Mouse (Mus musculus) forebrain, postnatal 0 days (tissue): ENCODE measurements around the gene Mtmr2. TPM values are rescaled to one million over a fixed set of nuclear protein-coding genes. Genes with fewer than 3 reads are reported as not detected.

ENCODE experiments used
- ATAC-seq: fragments of 200-750 bp; cut with Nextera tagmentation; 2 replicates; pipeline ENCODE4 v1.8.0; 2017; ENCODE audit warnings: mild to moderate bottlenecking, moderate library complexity
- DNase-seq: peaks from one replicate; pipeline ENCODE4 v3.0.0-alpha.2; 2015
- H3K27ac ChIP-seq: fragments of 300-500 bp; sonication (generic); 2 replicates; pipeline ENCODE4 v1.5.1; 2014; ENCODE audit warnings: low read depth, mild to moderate bottlenecking, antibody characterized with exemption, low read length, moderate library complexity, mixed read lengths
- H3K27me3 ChIP-seq: fragments of 300-500 bp; sonication (generic); 2 replicates; pipeline ENCODE4 v1.6.1; 2014; ENCODE audit warnings: mild to moderate bottlenecking, low read length, mixed read lengths; ENCODE audit not compliant: insufficient read depth
- H3K36me3 ChIP-seq: fragments of 300-500 bp; sonication (generic); 2 replicates; pipeline ENCODE4 v1.6.1; 2014; ENCODE audit warnings: mild to moderate bottlenecking, moderate library complexity; ENCODE audit not compliant: insufficient read depth
- H3K4me1 ChIP-seq: fragments of 300-500 bp; sonication (generic); 2 replicates; pipeline ENCODE4 v1.6.1; 2014; ENCODE audit warnings: antibody characterized with exemption; ENCODE audit not compliant: insufficient read depth
- H3K4me2 ChIP-seq: fragments of 300-500 bp; sonication (generic); 2 replicates; pipeline ENCODE4 v1.6.1; 2014; ENCODE audit warnings: low read depth, mild to moderate bottlenecking, moderate library complexity
- H3K4me3 ChIP-seq: fragments of 300-500 bp; sonication (generic); 2 replicates; pipeline ENCODE4 v1.5.1; 2014; ENCODE audit warnings: low read depth, low read length, mixed read lengths
- H3K9ac ChIP-seq: fragments of 300-500 bp; sonication (generic); 2 replicates; pipeline ENCODE4 v1.6.1; 2014; ENCODE audit warnings: mild to moderate bottlenecking
- H3K9me3 ChIP-seq: fragments of 300-500 bp; sonication (generic); 2 replicates; pipeline ENCODE4 v1.6.1; 2016; ENCODE audit warnings: low read length
- CTCF ChIP-seq: sonication (generic); IDR thresholded peaks from 2 replicates; pipeline ENCODE4 v1.5.1; 2016; ENCODE audit warnings: antibody characterized with exemption, control low read depth, low read depth
- WGBS: fragments of 180-500 bp; shearing (Covaris S2); extraction: QIAGEN DNeasy Blood & Tissue Kit; methylation state at CpG from one replicate; pipeline ENCODE4 v1.1.7; 2014; 5-methylcytosine and 5-hydroxymethylcytosine counted together
- polyA plus RNA-seq: library from polyadenylated mRNA; unstranded; fragments of >200 nt; fragmentation: Nextera tagmentation; extraction: Ambion mirVana; gene quantifications from 2 replicates; pipeline ENCODE4 v1.2.1, GENCODE M21; 2015
- total RNA-seq: library from RNA; depleted of rRNA; stranded (reverse); fragments of >200 nt; gene quantifications from 2 replicates; pipeline ENCODE4 v1.2.3, GENCODE M21; 2014

The Mtmr2 gene
- total and polyA plus RNA-seq, 2 experiments from 2014 or later = 50.3 to 53.5 TPM

DNA sequence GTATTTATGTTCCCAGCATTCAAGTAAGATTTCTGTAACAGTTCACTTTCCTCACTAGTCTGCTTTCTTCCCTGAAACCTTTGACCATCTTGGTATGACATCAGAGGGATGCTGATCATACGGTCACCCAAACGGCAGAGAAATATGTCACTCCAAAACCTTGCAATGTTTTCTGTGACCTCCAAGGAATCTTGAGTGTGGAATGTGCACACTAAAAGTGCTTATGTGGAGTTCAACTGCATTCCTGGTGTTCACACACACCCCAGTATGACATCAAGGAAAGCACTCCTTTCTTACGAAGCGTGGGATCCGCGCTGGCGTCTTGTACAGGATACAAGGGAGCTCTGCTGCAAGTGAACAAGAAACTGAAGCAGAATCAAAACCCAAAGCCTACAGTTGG, 58.6 kb downstream of the Mtmr2 start:
- no peak for DNase-seq
- no peak overlapping the region for H3K4me3 ChIP-seq
- TF ChIP-seq CTCF = no peak
- no peak overlapping the region for H3K9ac ChIP-seq
- no peak for ATAC-seq
- H3K27me3 ChIP-seq = no peaks in the 10 kb centered on the region
- 92% methylated on average over 7 of the region's 7 CpGs for WGBS
- peaks cover 46% of the 10 kb centered on the region for H3K36me3 ChIP-seq
- H3K27ac ChIP-seq = no peak overlapping the region
- H3K9me3 ChIP-seq = no peaks in the 10 kb centered on the region
- no peaks in the 10 kb centered on the region for H3K4me1 ChIP-seq
- no peak overlapping the region for H3K4me2 ChIP-seq

DNA sequence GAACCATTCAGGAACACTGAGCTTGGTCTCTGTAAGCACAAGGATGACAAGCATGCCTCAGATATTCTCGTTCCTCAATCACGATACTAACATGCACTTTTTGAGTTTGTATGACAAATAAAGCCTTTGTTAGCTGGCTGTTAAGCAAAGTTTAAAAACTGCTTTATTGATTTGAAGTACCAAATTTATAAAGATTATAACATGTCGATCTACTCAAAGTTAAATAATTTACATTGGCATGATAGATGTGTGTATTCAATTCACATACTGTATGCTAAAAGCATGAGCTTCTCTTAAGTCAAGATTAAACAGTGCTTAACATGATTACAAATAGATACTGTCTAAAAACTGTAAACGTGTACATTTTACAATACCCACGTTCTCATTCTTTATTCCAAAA, 59.4 kb downstream of the Mtmr2 start:
- no peak for TF ChIP-seq CTCF
- Histone ChIP-seq H3K4me1 (no peaks in the 10 kb centered on the region), H3K9ac (no peak overlapping the region), H3K36me3 (peaks cover 52% of the 10 kb centered on the region), H3K27me3 (no peaks in the 10 kb centered on the region), H3K4me3 (no peak overlapping the region), H3K4me2 (no peak overlapping the region), H3K9me3 (no peaks in the 10 kb centered on the region), H3K27ac (no peak overlapping the region)
- no peak for DNase-seq
- ATAC-seq = no peak
- 93% methylated on average over 5 of the region's 5 CpGs for WGBS

DNA sequence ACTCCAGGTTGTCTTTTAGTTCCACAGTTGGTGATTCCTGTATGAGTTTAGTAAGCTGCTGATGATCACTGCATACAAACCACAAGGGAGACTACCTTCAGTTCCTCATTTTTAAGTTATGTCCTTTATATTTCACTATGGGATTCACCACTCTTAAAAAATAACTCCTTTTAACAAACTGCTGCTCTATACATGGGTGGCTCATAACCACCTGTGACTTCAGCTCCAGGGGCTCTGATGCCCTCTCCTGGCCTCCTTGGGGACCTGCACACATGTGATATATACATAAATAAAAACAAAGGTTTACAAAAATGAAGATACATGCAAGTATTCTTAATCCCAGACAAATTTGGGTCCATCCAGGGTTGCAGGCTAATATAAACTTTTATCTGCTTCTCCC, 61.7 kb downstream of the Mtmr2 start:
- H3K27me3 ChIP-seq = no peaks in the 10 kb centered on the region
- DNase-seq (peak; percentile 14), ATAC-seq (peak; percentile 73)
- H3K4me2 ChIP-seq = no peak overlapping the region
- TF ChIP-seq CTCF = peak; percentile 49
- no peak overlapping the region for H3K27ac ChIP-seq
- H3K9ac ChIP-seq = no peak overlapping the region
- no peak overlapping the region for H3K4me3 ChIP-seq
- H3K9me3 ChIP-seq = no peaks in the 10 kb centered on the region
- H3K4me1 ChIP-seq = no peaks in the 10 kb centered on the region
- peaks cover 54% of the 10 kb centered on the region for H3K36me3 ChIP-seq

DNA sequence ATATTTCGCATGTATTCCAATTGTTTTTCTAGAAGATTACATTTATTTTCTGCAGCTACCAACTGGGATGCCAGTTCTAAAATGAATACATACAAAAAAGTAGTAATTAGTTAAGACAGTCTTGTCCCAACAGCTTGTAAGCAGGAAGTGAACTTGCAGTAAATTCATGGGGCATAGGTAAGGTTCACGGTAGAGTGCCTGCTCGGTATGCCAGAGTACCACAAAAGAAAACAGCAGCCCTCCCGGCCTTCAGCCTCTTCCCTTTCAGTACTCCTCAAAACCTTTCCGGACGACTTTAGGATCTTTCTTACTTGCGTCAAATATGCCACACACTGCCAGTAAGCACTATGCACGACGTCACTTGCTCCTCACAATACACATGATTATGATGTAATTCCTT, 70.2 kb downstream of the Mtmr2 start:
- Histone ChIP-seq H3K4me2 (no peak overlapping the region), H3K9ac (no peak overlapping the region), H3K9me3 (no peaks in the 10 kb centered on the region), H3K4me1 (no peaks in the 10 kb centered on the region), H3K27me3 (no peaks in the 10 kb centered on the region), H3K4me3 (no peak overlapping the region), H3K27ac (no peak overlapping the region), H3K36me3 (peaks cover 61% of the 10 kb centered on the region)
- ATAC-seq (no peak), DNase-seq (no peak)
- no peak for TF ChIP-seq CTCF
- WGBS = 82% methylated on average over 9 of the region's 9 CpGs

DNA sequence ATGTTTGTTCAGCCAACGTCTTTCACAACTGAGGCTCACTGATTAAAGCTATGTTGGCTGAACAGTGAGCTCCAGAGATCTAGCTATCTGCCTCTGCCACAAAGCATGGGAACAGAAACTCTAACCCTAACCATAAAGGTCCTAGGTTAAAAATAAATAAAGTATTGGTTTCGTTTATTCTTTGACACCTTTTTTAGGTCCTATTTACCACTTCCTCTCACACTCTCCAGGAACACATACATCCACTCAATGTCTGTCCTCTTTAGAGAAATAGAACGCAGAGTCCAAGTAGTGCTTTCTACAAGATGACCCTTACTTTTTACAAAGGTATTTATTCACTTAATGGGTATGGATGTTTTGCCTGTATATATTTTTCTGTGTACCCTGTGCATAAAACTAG, 72.6 kb downstream of the Mtmr2 start:
- H3K4me2 ChIP-seq = no peak overlapping the region
- H3K9ac ChIP-seq = no peak overlapping the region
- no peak overlapping the region for H3K27ac ChIP-seq
- 98% methylated on average over 3 of the region's 3 CpGs for WGBS
- H3K4me1 ChIP-seq = peaks cover 7% of the 10 kb centered on the region
- H3K36me3 ChIP-seq = peaks cover 45% of the 10 kb centered on the region
- no peaks in the 10 kb centered on the region for H3K9me3 ChIP-seq
- no peak for TF ChIP-seq CTCF
- H3K27me3 ChIP-seq = no peaks in the 10 kb centered on the region
- ATAC-seq (no peak), DNase-seq (no peak)
- no peak overlapping the region for H3K4me3 ChIP-seq

DNA sequence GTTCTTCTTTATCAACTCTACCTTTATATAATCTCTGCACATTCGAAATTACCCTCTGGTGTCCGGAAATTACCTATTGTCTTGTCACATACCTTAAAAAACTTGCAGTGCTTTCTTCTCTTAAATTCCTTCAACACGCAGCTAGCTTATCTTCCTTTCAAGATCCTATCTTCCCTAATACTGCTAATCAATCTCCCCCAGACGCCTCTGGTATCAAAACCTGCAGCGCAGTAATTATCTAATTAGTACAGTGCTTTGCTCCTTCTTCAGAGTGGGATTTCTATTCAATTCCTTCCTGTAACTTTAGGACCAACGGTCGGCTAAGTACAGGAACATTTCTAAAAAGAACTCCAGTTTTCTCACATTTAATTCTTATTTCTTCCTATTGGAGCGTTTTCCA, 77.7 kb downstream of the Mtmr2 start:
- Histone ChIP-seq H3K4me1 (peaks cover 12% of the 10 kb centered on the region), H3K9ac (peak overlapping the region; percentile 75), H3K27me3 (no peaks in the 10 kb centered on the region), H3K9me3 (no peaks in the 10 kb centered on the region), H3K27ac (peak overlapping the region; percentile 94), H3K36me3 (peaks cover 4% of the 10 kb centered on the region), H3K4me2 (peak overlapping the region; percentile 54), H3K4me3 (peak overlapping the region; percentile 67)
- TF ChIP-seq CTCF = no peak
- WGBS = 4% methylated on average over 8 of the region's 8 CpGs
- ATAC-seq = no peak
- DNase-seq = no peak

DNA sequence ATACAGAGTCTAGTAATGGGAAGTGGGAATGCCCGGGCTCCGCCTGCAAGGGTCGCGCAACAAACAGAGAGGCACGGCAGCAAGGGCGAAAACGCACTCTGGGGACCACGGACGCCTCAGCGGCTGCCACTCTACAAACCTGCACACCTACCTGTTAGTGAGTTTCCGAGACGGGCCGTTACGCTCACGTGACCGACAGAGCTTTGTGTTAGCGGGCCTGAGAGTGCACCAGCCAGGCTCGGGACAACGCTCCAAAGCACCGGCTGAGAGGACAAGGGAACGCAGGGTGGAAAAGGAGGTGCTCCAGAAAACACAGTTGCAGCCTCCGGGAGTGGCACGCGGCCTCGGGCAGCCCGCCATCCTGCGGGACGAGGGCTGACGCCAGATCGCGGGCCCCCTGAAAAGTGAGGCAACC, 78.2 kb downstream of the Mtmr2 start:
- peak overlapping the region; percentile 94 for H3K27ac ChIP-seq
- DNase-seq (peak; percentile 69), ATAC-seq (peak; percentile 1)
- H3K9me3 ChIP-seq = no peaks in the 10 kb centered on the region
- under 1% methylated on average over 31 of the region's 31 CpGs for WGBS
- H3K4me1 ChIP-seq = peaks cover 12% of the 10 kb centered on the region
- peaks cover 6% of the 10 kb centered on the region for H3K36me3 ChIP-seq
- H3K9ac ChIP-seq = peak overlapping the region; percentile 75
- H3K4me3 ChIP-seq = peak overlapping the region; percentile 67
- no peak for TF ChIP-seq CTCF
- H3K4me2 ChIP-seq = peak overlapping the region; percentile 54
- no peaks in the 10 kb centered on the region for H3K27me3 ChIP-seq
